Mouse (Mus musculus): Measurements from ENCODE around the gene Hoxd4.

DNA sequence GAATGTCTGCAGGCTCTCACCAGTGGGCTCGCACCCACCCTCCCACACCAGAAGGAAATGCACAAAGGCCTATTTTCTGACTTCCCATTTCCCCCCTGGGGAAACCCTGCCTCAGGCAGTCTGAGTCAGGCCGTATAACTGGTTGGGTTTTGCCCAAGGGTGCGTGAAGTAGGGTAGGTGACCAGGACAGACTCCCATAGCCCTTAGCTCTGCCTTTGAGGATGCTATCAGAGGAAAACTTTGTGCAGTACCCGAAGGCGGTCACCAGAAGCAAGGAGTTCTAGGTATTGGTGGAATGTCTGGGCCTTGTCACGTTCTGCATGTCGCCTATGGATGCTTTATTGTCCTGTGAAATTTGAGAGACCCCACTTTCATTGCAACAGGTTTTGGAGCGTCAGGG is 11.2 kb downstream of the Hoxd4 start:
- TF ChIP-seq ZNF384 (IDR thresholded peaks at IDR 0.05; ENCODE audit: low read depth, low read length) (no peak), HCFC1 (IDR thresholded peaks at IDR 0.05; ENCODE audit: borderline replicate concordance, insufficient read depth, low read length) (no peak), CHD2 (IDR thresholded peaks at IDR 0.05; ENCODE audit: low read depth, low read length) (no peak), MAFK (IDR thresholded peaks at IDR 0.05; ENCODE audit: insufficient read depth, low read depth, low read length) (no peak), ZC3H11A (IDR thresholded peaks at IDR 0.05; ENCODE audit: borderline replicate concordance, low read depth, low read length) (no peak)
